Mouse (Mus musculus) erythroblast, embryonic 14.5 days (primary cell): ENCODE measurements around the gene Specc1.

ENCODE experiments used
- GATA1 ChIP-seq: IDR thresholded peaks from 2 replicates; pipeline ENCODE4 v1.6.1; 2012; ENCODE audit warnings: low read length, inconsistent platforms, mixed read lengths
- TAL1 ChIP-seq: IDR thresholded peaks from 3 replicates; pipeline ENCODE4 v1.6.1; 2012; ENCODE audit warnings: low read length, inconsistent platforms, mixed read lengths

GRCm38 (mm10) chr11:62253380-62253779 lies 296.8 kb downstream of the Specc1 start:
- TF ChIP-seq GATA1 (no peak), TAL1 (no peak)
